Mouse (Mus musculus) kidney, adult 2 months (tissue): ENCODE data around the gene Nlk. TPM values are rescaled to one million over a fixed set of nuclear protein-coding genes. Genes with fewer than 3 reads are reported as not detected.
"Not testable (repeated sequence)": the region's sequence is repeated elsewhere in the genome, so short reads cannot be mapped to it uniquely, and the experiment has no call there.

Experiments
- DNase-seq: peaks from one replicate; pipeline ENCODE4 v3.0.0; 2021
- H3K27ac ChIP-seq: fragments of 200-500 bp; 2 replicates; pipeline ENCODE4 v1.5.1; 2012; ENCODE audit warnings: low read depth, low read length, control low read depth, inconsistent platforms; ENCODE audit not compliant: insufficient read depth
- H3K27me3 ChIP-seq: fragments of 200-500 bp; replicated peaks from 2 replicates; pipeline ENCODE4 v1.6.1; 2012; ENCODE audit warnings: mild to moderate bottlenecking, moderate library complexity, low read length, inconsistent platforms; ENCODE audit not compliant: control insufficient read depth, insufficient read depth
- H3K36me3 ChIP-seq: fragments of 200-500 bp; 2 replicates; pipeline ENCODE4 v1.6.1; 2012; ENCODE audit warnings: mild to moderate bottlenecking, moderate library complexity, low read length, inconsistent platforms; ENCODE audit not compliant: control insufficient read depth, insufficient read depth
- H3K4me1 ChIP-seq: fragments of 200-500 bp; 2 replicates; pipeline ENCODE4 v1.6.1; 2011; ENCODE audit warnings: low read length; ENCODE audit not compliant: control insufficient read depth, insufficient read depth
- H3K4me3 ChIP-seq: fragments of 200-500 bp; 2 replicates; pipeline ENCODE4 v1.5.1; 2011; ENCODE audit warnings: mild to moderate bottlenecking, low read depth, low read length, control low read depth; ENCODE audit not compliant: insufficient read depth
- CTCF ChIP-seq: fragments of 200-500 bp; conservative IDR thresholded peaks from 2 replicates; pipeline ENCODE4 v1.5.1; 2011; ENCODE audit warnings: low read depth, mild to moderate bottlenecking, control low read depth, low read length, moderate library complexity, mixed read lengths; ENCODE audit not compliant: insufficient read depth, insufficient read length
- POLR2A ChIP-seq: fragments of 200-500 bp; IDR thresholded peaks from one replicate; pipeline ENCODE4 v1.6.1; 2011; ENCODE audit warnings: low read depth, low read length, control low read depth
- WGBS: fragments of 180-500 bp; shearing (Covaris S2); methylation state at CpG from one replicate; pipeline ENCODE4 v1.1.7; 2018; 5-methylcytosine and 5-hydroxymethylcytosine counted together
- polyA plus RNA-seq: library from polyadenylated mRNA; depleted of rRNA; stranded (reverse); fragments of >200 nt; gene quantifications from 2 replicates; pipeline ENCODE4 v1.2.3, GENCODE M21; 2012

The Nlk gene
- polyA plus RNA-seq, 1 experiment: 11.7 TPM

DNA sequence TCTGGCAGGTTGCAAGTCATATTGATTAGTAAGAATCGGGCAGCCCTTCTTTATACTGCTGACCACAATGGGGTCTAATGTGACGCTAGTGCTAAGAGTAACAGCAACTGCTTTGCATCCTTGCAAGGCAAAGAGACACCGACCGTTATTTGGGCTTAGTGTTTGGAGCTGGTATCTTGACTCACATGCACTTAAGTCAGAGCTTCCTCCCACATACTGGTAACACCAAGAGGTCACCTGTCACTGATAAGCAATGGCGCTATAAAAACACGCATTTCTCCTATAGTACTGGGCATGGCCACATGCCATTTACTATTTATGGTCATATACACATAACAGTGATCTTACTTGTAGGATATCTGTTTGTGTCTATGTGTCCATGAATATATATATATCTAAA is 114.3 kb downstream of the Nlk start:
- H3K36me3 ChIP-seq: peaks cover 3% of the 10 kb centered on the region
- no peaks in the 10 kb centered on the region for H3K4me1 ChIP-seq
- H3K27me3 ChIP-seq: no peaks in the 10 kb centered on the region
- 86% methylated on average over 6 of the region's 6 CpGs for WGBS
- DNase-seq: no peak
- H3K27ac ChIP-seq: no peak overlapping the region
- no peak overlapping the region for H3K4me3 ChIP-seq
- TF ChIP-seq POLR2A (no peak), CTCF (no peak)

DNA sequence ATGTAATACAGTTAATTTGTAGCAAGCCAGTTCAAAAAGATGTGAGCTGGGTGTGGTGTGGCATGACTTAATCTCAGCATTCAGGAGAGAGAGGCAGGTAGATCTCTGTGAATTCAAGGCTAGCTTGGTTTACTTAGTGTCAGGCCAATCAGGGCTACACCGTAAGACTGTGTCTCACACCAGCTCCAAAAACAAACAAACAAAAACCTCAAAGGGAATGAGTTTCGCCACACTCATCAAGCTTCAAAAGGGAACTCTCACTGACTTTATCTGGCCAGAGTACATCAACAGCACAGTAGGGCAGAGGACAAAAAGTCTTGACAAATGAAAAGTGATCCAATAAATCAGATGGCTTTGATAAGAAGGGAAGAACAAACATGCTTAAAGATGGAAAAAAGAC is 122.2 kb downstream of the Nlk start:
- WGBS: 57% methylated on average over 2 of the region's 2 CpGs
- H3K27ac ChIP-seq: no peak overlapping the region
- no peak for TF ChIP-seq CTCF
- TF ChIP-seq POLR2A: no peak
- no peak overlapping the region for H3K4me3 ChIP-seq
- H3K27me3 ChIP-seq: no peaks in the 10 kb centered on the region
- peak; percentile 12 for DNase-seq
- no peaks in the 10 kb centered on the region for H3K4me1 ChIP-seq
- H3K36me3 ChIP-seq: no peaks in the 10 kb centered on the region; the same call in 1 of the 2 replicates

DNA sequence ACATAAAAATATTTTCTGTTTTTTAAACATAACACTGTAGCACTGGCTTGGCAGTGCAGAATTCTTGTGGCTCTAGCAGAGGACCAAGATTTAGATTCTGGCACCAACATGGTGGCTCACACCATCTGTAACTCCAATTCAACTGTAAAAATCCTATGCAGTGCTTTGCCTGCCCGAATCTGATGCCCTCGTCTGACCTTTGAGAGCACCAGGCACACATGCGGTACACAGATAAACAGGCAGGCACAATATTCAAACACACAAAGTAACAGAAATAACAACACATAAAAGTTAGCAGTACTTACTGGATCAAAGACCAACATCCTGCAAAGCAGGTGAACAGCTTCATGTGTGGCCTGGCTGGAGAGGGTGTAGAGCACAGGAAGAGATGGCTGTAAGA is 122.6 kb downstream of the Nlk start:
- 86% methylated on average over 3 of the region's 3 CpGs for WGBS
- no peak for DNase-seq
- TF ChIP-seq CTCF: no peak
- no peak for TF ChIP-seq POLR2A
- Histone ChIP-seq H3K27me3 (no peaks in the 10 kb centered on the region), H3K36me3 (no peaks in the 10 kb centered on the region; the same call in 1 of the 2 replicates), H3K4me3 (no peak overlapping the region), H3K27ac (no peak overlapping the region), H3K4me1 (no peaks in the 10 kb centered on the region)

DNA sequence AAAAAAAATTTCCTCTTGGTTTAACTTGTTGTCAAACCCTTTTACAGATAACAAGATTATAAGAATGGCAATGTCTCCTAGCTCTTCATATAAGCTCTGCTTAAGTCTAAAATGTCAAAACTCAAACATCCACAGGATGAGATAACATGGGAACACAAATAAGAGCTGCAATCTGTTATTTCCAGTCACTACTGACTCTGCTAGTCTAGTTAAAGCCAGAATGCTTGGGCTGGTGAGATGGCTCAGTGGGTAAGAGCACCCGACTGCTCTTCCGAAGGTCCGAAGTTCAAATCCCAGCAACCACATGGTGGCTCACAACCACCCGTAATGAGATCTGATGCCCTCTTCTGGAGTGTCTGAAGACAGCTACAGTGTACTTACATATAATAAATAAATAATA is 123.1 kb downstream of the Nlk start:
- H3K4me3 ChIP-seq, H3K4me1 ChIP-seq, DNase-seq, H3K27ac ChIP-seq, H3K36me3 ChIP-seq, H3K27me3 ChIP-seq: not testable (repeated sequence)
- 80% methylated on average over 4 of the region's 4 CpGs for WGBS

DNA sequence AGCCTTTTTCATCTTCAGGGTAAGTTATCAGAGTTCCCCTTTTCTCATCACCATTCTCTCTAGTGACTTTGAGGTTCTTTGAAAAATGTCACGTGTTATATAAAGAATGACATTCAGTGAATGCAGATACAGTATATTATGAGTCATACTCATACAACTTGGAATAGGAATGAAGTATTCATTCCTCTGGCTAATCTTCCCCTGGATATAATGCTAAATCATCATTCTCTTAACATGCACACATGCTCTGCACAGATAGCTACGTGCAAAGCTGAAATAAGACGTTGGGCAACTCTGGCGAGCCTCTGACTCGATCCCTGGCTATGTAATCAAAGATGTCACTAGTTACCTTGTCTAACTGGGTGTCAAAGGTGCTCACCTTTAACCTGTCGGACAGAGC is 125.3 kb downstream of the Nlk start:
- no peak for DNase-seq
- H3K27ac ChIP-seq: no peak overlapping the region
- H3K4me3 ChIP-seq: no peak overlapping the region
- TF ChIP-seq CTCF: no peak
- no peak for TF ChIP-seq POLR2A
- WGBS: 87% methylated on average over 6 of the region's 6 CpGs
- no peaks in the 10 kb centered on the region; the same call in 1 of the 2 replicates for H3K36me3 ChIP-seq
- no peaks in the 10 kb centered on the region for H3K27me3 ChIP-seq
- H3K4me1 ChIP-seq: no peaks in the 10 kb centered on the region

DNA sequence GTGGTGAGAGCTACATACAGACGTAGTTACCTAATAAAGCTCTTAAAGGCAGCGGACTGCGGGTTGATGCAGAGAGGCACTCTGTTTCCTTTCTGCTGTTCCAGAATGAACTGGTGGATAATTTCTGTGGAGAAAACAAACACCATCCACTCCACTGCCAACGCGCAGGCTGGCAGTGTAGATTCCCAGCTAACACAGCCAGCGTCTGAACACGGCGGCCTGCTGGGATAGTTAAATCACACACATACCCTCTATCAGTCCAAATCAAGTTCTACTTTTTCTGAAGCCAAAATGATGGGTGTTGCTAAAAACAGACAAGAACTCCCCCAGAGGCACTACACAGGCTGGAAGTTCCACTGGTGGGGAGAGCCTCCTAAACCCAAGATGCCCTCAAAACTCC is 125.7 kb downstream of the Nlk start:
- Histone ChIP-seq H3K4me1 (no peaks in the 10 kb centered on the region), H3K4me3 (no peak overlapping the region), H3K36me3 (no peaks in the 10 kb centered on the region; the same call in 1 of the 2 replicates), H3K27me3 (no peaks in the 10 kb centered on the region), H3K27ac (no peak overlapping the region)
- 95% methylated on average over 8 of the region's 8 CpGs for WGBS
- no peak for DNase-seq
- TF ChIP-seq POLR2A (no peak), CTCF (no peak)

DNA sequence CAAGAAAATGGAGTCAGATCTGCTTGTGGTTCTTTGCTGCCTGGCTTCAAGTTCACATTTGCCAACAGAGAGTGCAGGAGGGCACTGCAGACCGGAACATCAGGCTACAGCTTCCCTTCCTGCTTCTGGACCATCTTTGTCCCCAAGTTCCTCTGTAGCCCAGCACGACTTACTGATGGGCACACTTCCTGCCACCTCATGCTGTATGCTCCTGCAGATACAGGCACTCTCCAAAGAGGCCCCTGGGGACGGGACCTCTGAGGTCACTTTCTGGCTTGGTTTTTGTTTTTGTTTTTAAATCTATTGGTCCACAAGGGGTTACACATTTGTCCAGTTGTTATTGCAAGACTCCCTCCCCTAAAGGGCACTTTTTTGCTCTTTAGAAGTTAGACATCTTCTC is 127.4 kb downstream of the Nlk start:
- peak; percentile 36 for DNase-seq
- WGBS: 42% methylated on average over 3 of the region's 3 CpGs
- no peaks in the 10 kb centered on the region; the same call in 1 of the 2 replicates for H3K36me3 ChIP-seq
- TF ChIP-seq CTCF (no peak), POLR2A (no peak)
- H3K27me3 ChIP-seq: no peaks in the 10 kb centered on the region
- H3K4me1 ChIP-seq: no peaks in the 10 kb centered on the region
- peak overlapping the region; percentile 37; the same call in 1 of the 2 replicates for H3K27ac ChIP-seq
- H3K4me3 ChIP-seq: no peak overlapping the region

DNA sequence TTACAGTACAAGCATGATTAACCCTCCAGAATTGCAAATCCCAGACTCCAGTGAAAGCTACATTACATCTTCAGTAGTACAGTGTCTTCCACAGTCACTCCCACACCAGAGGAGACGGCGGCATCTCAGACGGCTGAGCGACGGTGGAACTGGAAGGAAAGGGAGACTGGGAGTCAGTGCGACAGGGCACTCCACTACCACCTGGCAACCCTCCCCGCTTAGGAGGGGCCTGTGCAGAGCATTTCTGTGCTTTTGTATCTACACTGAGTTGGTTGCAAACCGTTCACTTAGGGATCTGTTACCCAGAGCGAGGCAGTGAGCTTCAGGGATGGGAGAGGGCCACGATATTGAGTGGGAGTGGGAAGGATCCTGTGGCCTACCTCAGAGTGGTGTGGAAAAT is 128.3 kb downstream of the Nlk start:
- WGBS: 72% methylated on average over 10 of the region's 10 CpGs
- DNase-seq: no peak
- no peak for TF ChIP-seq POLR2A
- TF ChIP-seq CTCF: no peak
- Histone ChIP-seq H3K4me1 (no peaks in the 10 kb centered on the region), H3K27ac (no peak overlapping the region), H3K36me3 (no peaks in the 10 kb centered on the region), H3K27me3 (no peaks in the 10 kb centered on the region), H3K4me3 (no peak overlapping the region)
